Mouse (Mus musculus): ENCODE measurements around the gene Skor1. TPM values are rescaled to one million over a fixed set of nuclear protein-coding genes. Genes with fewer than 3 reads are reported as not detected.

Gene Skor1
- total RNA-seq, 2 experiments from 2014 or later, result 0.28 to 0.29 TPM

GRCm38 (mm10) chr9:63129641-63130041 lies 19.1 kb downstream of the Skor1 start:
- Histone ChIP-seq H3K4me3 (no peak overlapping the region), H3K27ac (no peak overlapping the region)
- no peak for DNase-seq (ENCODE audit: extremely low spot score in 1 of 2, low spot score in 2 of 2)
- no peak for TF ChIP-seq CTCF (IDR thresholded peaks at IDR 0.05)
- intact Hi-C loops (cut with DNase I), result loop anchor here (5.0 kb wide), 2 partner anchors 248 to 628 kb away; partner anchors contain the start of genes Map2k5 and Smad3

DNA sequence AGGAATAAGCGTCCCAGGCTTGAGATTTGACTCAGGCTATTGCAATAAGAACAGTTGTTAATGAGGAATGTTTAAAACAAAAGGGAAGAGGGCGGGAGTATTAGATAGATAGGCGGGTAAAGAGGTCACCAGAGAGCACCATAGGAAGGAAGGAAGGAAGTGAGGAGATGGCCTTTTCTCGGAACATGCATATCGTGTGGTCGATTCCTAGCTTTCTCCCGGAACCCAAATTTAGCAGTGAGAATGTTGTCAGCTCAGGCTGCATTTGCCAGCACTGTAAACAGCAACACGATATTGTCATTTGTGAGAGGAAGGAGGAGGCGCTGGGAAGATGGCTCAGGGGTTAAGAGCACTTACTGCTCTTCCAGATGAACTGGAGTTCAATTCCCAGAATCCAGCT lies 24.2 kb downstream of the Skor1 start:
- no peak overlapping the region for H3K4me3 ChIP-seq
- no peak for DNase-seq (ENCODE audit: extremely low spot score in 1 of 2, low spot score in 2 of 2)
- TF ChIP-seq CTCF (IDR thresholded peaks at IDR 0.05), result no peak
- no peak overlapping the region for H3K27ac ChIP-seq
- intact Hi-C loops (cut with DNase I), result loop anchor here (1.0 to 5.0 kb wide), 7 partner anchors 32 to 837 kb away; no protein-coding TSS in a partner anchor

GRCm38 (mm10) chr9:63123451-63124438 lies 25.0 kb downstream of the Skor1 start:
- Histone ChIP-seq H3K27ac (peak overlapping the region; percentile 92), H3K4me3 (peak overlapping the region; percentile 48)
- DNase-seq (ENCODE audit: extremely low spot score in 1 of 2, low spot score in 2 of 2), result peak; percentile 88 to 93
- TF ChIP-seq CTCF (IDR thresholded peaks at IDR 0.05), result peak; percentile 100
- intact Hi-C loops (cut with DNase I), result loop anchor here (1.0 to 5.0 kb wide), 7 partner anchors 31 to 836 kb away; no protein-coding TSS in a partner anchor

DNA sequence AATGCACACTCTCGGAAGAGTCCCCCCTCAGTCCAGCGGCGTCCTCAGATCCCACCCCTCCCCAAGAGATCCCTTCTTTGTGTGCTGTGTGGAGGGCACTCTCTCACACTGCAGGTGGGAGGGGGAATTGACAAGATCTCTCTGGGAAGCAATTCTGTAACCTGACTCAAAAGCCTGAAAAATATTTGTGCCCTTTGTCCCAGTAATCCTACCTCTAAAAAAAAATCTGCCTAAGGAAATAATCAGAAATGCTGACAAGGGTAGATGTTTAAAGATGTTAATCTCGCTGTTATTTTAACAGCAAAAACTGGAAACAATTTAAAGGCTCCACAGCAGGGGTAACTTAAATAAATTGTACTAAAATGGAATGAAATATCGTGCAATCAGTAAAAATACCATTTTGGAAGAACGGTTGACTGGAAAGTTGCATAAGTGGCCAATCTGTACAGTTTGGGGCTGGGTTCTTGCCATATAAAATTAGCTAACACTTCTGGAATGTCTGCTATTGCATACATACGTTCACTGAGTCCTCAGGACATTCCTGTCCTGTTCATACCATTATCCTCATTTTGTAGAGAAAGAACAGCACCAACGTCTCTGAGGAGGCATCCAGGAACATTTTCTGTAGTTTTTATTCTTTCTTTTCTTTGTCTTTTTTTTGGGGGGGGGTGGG lies 26.5 kb downstream of the Skor1 start:
- intact Hi-C loops (cut with DNase I), result loop anchor here (5.0 kb wide), 3 partner anchors 50 to 835 kb away; no protein-coding TSS in a partner anchor

DNA sequence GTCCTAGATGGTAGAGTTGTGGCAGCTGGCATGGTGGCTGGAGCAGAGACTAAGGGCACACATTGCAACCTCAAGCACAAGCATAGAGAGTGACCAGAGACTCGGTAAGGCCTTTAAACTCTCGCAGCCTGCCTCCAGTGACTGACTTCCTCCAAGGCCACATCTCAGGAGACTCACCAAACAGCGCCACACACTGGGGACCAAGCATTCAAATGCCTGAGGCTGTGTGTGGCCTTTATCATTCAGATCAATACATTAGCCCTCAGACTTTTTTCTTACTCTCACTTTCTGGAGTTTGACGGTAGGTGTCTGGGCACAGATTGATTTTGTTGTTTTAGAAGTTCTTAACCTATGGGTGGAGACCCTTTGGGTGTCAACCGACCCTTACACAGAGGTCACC lies 30.4 kb downstream of the Skor1 start:
- intact Hi-C loops (cut with DNase I), result no loop called here
- DNase-seq (ENCODE audit: extremely low spot score in 1 of 2, low spot score in 2 of 2), result no peak
- TF ChIP-seq CTCF (IDR thresholded peaks at IDR 0.05), result no peak
- Histone ChIP-seq H3K4me3 (no peak overlapping the region), H3K27ac (no peak overlapping the region)

More for the DNA sequence above, 26.5 kb downstream of the Skor1 start:
- Histone ChIP-seq H3K4me3 (no peak overlapping the region), H3K27ac (no peak overlapping the region)
- no peak for DNase-seq (ENCODE audit: extremely low spot score in 1 of 2, low spot score in 2 of 2)
- no peak for TF ChIP-seq CTCF (IDR thresholded peaks at IDR 0.05)

DNA sequence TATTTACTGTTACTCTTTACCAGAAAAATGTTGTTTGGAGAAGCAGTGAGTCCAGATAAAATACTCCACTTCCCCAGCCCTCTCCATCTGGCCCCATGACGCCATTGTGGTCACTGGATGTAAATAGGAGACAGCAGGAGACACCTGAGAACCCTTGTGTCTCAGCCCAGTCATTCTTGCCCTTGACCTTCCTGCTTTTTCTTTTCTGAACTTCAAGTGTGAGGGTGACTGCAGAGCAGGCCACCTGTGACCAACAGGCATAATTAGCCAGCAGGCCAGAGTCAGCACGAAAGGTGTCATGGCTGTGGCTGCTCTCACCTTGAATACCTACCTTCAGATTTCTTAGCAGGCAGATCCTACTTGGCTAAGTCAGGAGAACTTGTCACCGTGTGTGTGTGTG lies 36.2 kb downstream of the Skor1 start:
- intact Hi-C loops (cut with DNase I), result no loop called here
- DNase-seq (ENCODE audit: extremely low spot score in 1 of 2, low spot score in 2 of 2), result no peak
- no peak for TF ChIP-seq CTCF (IDR thresholded peaks at IDR 0.05)
- Histone ChIP-seq H3K27ac (no peak overlapping the region), H3K4me3 (no peak overlapping the region)

GRCm38 (mm10) chr9:63109782-63110087 lies 39.0 kb downstream of the Skor1 start:
- no peak for DNase-seq (ENCODE audit: extremely low spot score in 1 of 2, low spot score in 2 of 2)
- no peak for TF ChIP-seq CTCF (IDR thresholded peaks at IDR 0.05)
- peak overlapping the region; percentile 87 for H3K27ac ChIP-seq
- H3K4me3 ChIP-seq, result peak overlapping the region; percentile 58
- intact Hi-C loops (cut with DNase I), result loop anchor here (5.0 kb wide), 1 partner anchor 127 kb away; no protein-coding TSS in a partner anchor

DNA sequence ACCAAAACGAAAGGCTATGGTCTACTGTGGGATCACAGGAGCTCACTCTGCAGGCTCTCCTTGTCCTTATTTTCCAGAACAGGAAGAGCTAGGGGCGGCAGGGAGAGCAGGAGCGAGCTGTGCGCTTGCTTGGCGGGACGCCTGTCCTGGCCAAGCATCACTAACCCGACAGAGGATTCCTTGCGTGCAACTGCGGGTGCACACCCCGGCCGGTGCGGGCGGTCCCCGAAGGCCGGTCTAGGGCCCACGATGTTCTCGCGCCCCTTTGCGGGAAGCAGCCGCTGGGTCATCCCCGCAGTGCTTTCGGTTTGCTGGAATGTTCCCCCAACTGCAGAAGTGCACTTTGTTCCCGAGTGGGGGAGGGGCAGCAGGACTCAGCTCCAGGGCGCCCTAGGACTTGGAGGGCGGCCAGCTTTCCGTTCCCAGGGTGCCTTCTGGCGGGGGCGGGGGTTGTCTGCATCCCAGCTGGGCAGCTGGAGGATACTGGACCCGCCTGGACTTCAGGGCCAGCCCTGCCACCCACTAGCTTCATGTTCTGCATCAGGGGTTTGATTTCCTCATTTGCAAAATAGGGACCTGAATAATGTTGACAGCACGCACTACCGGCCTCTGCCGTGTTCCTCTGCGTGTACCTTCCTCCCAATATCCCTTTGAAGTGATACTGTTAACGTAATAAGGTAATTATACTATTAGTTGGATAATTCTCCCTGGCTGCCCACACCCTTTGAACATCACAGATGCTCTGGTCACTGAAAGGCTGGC lies 39.6 kb downstream of the Skor1 start:
- TF ChIP-seq CTCF (IDR thresholded peaks at IDR 0.05), result peak; percentile 14
- Histone ChIP-seq H3K27ac (peak overlapping the region; percentile 87), H3K4me3 (peak overlapping the region; percentile 58)
- intact Hi-C loops (cut with DNase I), result loop anchor here (5.0 kb wide), 1 partner anchor 127 kb away; no protein-coding TSS in a partner anchor
- DNase-seq (ENCODE audit: extremely low spot score in 1 of 2, low spot score in 2 of 2), result peak; percentile 82 to 86

GRCm38 (mm10) chr9:63108580-63108979 lies 40.2 kb downstream of the Skor1 start:
- Histone ChIP-seq H3K4me3 (peak overlapping the region; percentile 58), H3K27ac (peak overlapping the region; percentile 87)
- no peak for TF ChIP-seq CTCF (IDR thresholded peaks at IDR 0.05)
- no peak for DNase-seq (ENCODE audit: extremely low spot score in 1 of 2, low spot score in 2 of 2)
- intact Hi-C loops (cut with DNase I), result loop anchor here (5.0 kb wide), 1 partner anchor 126 kb away; no protein-coding TSS in a partner anchor

- intact Hi-C loops (cut with DNase I), result no loop called here
- no peak for DNase-seq (ENCODE audit: extremely low spot score in 1 of 2, low spot score in 2 of 2)
Observed at GRCm38 (mm10) chr9:63100660-63101059, 48.1 kb downstream of the Skor1 start.

GRCm38 (mm10) chr9:63099876-63100275 lies 48.9 kb downstream of the Skor1 start:
- intact Hi-C loops (cut with DNase I), result no loop called here
- H3K27ac ChIP-seq, result no peak overlapping the region
- TF ChIP-seq CTCF (IDR thresholded peaks at IDR 0.05), result no peak
- no peak overlapping the region for H3K4me3 ChIP-seq
- no peak for DNase-seq (ENCODE audit: extremely low spot score in 1 of 2, low spot score in 2 of 2)

More at GRCm38 (mm10) chr9:63100660-63101059, 48.1 kb downstream of the Skor1 start:
- no peak for TF ChIP-seq CTCF (IDR thresholded peaks at IDR 0.05)
- Histone ChIP-seq H3K27ac (no peak overlapping the region), H3K4me3 (no peak overlapping the region)

All from left cerebral cortex, adult 2 months (tissue).